Mouse (Mus musculus) hindbrain, postnatal 0 days (tissue): ENCODE results near the gene Bclaf3. TPM values are rescaled to one million over a fixed set of nuclear protein-coding genes. Genes with fewer than 3 reads are reported as not detected.
A peak's percentile ranks its signal among the peaks of the same experiment; 100 is the strongest.

Source experiments
- ATAC-seq: fragments of 200-750 bp; cut with Nextera tagmentation; 2 replicates; pipeline ENCODE4 v1.8.0; 2017; ENCODE audit warnings: mild to moderate bottlenecking, moderate TSS enrichment, moderate library complexity
- DNase-seq: peaks from one replicate; pipeline ENCODE4 v3.0.0-alpha.2; 2015; ENCODE audit warnings: low spot score
- H3K27ac ChIP-seq: fragments of 300-500 bp; sonication (generic); 2 replicates; pipeline ENCODE4 v1.5.1; 2014; ENCODE audit warnings: mild to moderate bottlenecking
- H3K27me3 ChIP-seq: fragments of 300-500 bp; sonication (generic); 2 replicates; pipeline ENCODE4 v1.6.1; 2014; ENCODE audit warnings: low read length, mixed read lengths; ENCODE audit not compliant: insufficient read depth
- H3K36me3 ChIP-seq: fragments of 300-500 bp; sonication (generic); 2 replicates; pipeline ENCODE4 v1.6.1; 2014; ENCODE audit warnings: low read length, mixed read lengths; ENCODE audit not compliant: insufficient read depth
- H3K4me1 ChIP-seq: fragments of 300-500 bp; sonication (generic); 2 replicates; pipeline ENCODE4 v1.6.1; 2014; ENCODE audit warnings: antibody characterized with exemption, low read length, mixed read lengths; ENCODE audit not compliant: insufficient read depth
- H3K4me2 ChIP-seq: fragments of 300-500 bp; sonication (generic); 2 replicates; pipeline ENCODE4 v1.6.1; 2014; ENCODE audit warnings: low read depth, mild to moderate bottlenecking, low read length, moderate library complexity, mixed read lengths
- H3K4me3 ChIP-seq: fragments of 300-500 bp; sonication (generic); 2 replicates; pipeline ENCODE4 v1.5.1; 2014; ENCODE audit warnings: low read length
- H3K9ac ChIP-seq: fragments of 300-500 bp; sonication (generic); replicated peaks from 2 replicates; pipeline ENCODE4 v1.6.1; 2014; ENCODE audit warnings: mild to moderate bottlenecking, low read length, moderate library complexity, mixed read lengths
- H3K9me3 ChIP-seq: fragments of 300-500 bp; sonication (generic); 2 replicates; pipeline ENCODE4 v1.6.1; 2016; ENCODE audit warnings: low read length, mixed read lengths
- CTCF ChIP-seq: IDR thresholded peaks from 2 replicates; pipeline ENCODE4 v1.5.1; 2016; ENCODE audit warnings: antibody characterized with exemption, control low read depth, low read depth
- WGBS: fragments of 180-500 bp; shearing (Covaris S2); extraction: QIAGEN DNeasy Blood & Tissue Kit; methylation state at CpG from one replicate; pipeline ENCODE4 v1.1.7; 2014; 5-methylcytosine and 5-hydroxymethylcytosine counted together
- polyA plus RNA-seq: library from polyadenylated mRNA; unstranded; fragments of >200 nt; fragmentation: Nextera tagmentation; extraction: Ambion mirVana; gene quantifications from 2 replicates; pipeline ENCODE4 v1.2.1, GENCODE M21; 2015
- total RNA-seq: library from RNA; depleted of rRNA; stranded (reverse); fragments of >200 nt; gene quantifications from 2 replicates; pipeline ENCODE4 v1.2.3, GENCODE M21; 2014

The Bclaf3 gene
- total and polyA plus RNA-seq, 2 experiments from 2014 or later, result 4.8 to 18.5 TPM

DNA sequence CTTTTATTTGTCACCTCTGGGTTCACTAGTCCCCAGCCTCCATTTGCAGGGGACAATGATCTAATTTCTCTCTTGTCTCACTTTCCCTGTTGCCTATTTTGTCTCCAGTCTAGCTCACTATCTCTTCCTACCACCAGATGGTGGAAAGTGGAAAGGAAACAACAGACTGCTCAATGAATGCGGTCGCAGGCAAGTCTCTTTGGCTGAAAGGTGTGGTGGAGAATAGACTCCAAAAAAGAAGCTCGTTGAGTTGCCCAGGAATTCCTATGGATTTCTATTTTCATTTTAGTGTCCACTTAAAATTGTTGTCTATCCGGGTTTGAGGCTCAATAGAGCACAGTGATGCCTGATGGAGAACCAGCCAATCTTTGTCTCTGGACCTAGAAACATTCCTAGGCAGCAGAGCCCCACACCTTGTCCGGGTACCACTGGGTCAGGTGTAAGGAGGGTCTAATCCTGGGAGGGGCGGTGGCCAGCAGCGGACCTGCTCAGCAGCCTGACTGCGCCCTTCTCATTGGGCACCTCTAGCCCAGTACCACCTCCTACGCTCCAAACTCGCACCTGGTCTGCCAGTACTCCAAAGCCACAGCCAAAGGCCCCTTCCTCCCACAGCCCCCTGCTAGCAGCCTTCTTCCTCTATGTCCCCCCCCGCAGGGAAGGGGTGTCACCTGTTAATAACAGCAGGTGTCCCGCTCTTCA, 99.9 kb downstream of the Bclaf3 start:
- H3K4me1 ChIP-seq, result no peaks in the 10 kb centered on the region
- peak; percentile 71 for TF ChIP-seq CTCF
- H3K27ac ChIP-seq, result peak overlapping the region; percentile 60; the same call in 1 of the 2 replicates
- 23% methylated on average over 12 of the region's 12 CpGs for whole genome bisulfite sequencing
- peak; percentile 69 for DNase-seq
- peak; percentile 72 for ATAC-seq
- no peaks in the 10 kb centered on the region for H3K9me3 ChIP-seq
- peak overlapping the region; percentile 56 for H3K4me3 ChIP-seq
- H3K9ac ChIP-seq, result peak overlapping the region; percentile 61
- no peaks in the 10 kb centered on the region for H3K36me3 ChIP-seq
- no peaks in the 10 kb centered on the region for H3K27me3 ChIP-seq
- peak overlapping the region; percentile 60 for H3K4me2 ChIP-seq

DNA sequence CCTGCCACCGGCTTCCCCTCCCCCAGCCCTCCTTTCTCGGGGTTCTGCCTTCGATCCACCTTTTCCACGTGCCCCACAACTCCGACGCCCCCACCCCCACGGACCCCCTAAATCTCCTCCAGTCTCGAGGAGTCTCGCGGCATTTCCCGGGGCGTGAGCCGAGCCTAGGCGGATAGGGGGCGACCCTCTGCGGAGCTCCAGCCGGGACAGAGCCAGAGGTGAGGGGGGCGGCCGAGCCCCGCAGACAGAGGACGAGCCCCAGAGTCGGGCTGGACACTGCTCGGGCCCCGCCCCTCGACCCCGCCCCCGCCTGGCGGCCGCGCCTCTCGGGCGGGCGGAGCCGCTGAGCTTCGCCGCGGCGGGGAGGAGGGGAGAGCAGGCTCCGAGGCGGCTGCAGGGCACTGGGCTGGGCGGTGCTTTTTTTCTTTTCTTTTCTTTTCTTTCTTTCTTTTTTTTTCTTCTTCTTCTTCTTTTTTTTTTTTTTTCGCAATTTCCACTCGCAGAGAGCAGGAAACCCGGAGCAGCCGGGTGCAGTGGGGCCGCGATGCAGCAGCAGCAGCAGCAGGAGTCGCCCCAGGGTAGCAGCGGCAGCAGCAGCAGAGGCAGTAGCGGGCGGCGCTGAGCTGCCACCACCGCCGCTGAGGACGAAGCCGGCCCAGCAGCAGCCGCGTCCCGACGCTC, 100.6 kb downstream of the Bclaf3 start, which contains the start of gene Sh3kbp1:
Sh3kbp1 (plus strand) TSS at position 366 of the 681 bp plus-strand sequence.
- peak; percentile 76 for DNase-seq
- WGBS, result 28% methylated on average over 49 of the region's 60 CpGs

DNA sequence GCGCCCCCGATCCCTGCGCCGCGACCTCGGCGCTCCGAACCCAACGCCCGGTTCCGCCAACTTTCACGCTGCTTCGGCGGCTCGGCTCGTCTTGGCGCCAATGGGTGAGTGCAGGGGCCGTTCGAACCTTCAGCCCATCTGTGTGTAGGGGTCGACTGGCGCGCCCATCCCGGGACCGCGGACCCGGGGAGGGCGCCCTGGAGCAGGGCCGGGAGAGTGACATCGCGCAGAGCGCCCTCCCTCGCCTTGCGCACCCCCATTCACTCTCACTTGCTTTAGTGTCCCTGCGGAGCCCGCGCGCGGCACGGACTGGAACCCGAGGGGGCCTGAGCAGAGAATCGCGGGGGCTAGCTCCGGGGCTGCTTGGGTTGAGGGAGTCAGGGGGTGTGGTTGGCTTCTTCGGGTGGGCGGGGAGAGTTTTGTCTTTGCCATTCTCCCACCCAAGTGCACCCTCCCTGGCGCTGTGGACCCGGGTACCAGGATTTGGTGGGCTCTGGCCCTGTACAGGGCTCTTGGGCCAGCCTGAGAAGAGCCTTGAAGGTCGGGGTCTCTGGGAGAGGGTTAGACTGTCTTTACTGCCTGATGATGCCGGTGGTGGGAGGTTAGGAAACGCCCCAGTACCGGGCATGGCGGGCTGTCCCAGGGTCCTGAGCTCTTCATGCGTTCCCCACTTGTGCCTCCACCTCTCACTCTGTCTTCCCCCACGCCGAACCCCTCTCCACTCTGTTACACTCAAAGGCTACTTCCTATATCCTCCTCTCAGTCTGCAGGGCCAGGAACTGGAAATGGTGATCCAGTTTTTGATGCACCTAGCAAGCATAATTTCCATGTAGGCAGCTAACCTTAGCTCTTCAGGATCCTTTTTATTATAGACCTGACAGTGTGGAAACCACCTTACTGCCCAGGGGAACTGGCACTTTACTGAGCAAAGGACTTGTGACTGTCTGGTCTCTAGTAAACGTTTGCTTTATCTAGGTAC, 101.4 kb downstream of the Bclaf3 start:
- Histone ChIP-seq H3K4me1 (no peaks in the 10 kb centered on the region), H3K36me3 (no peaks in the 10 kb centered on the region), H3K4me2 (peak overlapping the region; percentile 60), H3K27me3 (no peaks in the 10 kb centered on the region), H3K27ac (peak overlapping the region; percentile 60), H3K9ac (peak overlapping the region; percentile 61), H3K4me3 (peak overlapping the region; percentile 56), H3K9me3 (no peaks in the 10 kb centered on the region)
- DNase-seq, result peak; percentile 48
- WGBS, result 41% methylated on average over 51 of the region's 56 CpGs
- ATAC-seq, result peak; percentile 67
- no peak for TF ChIP-seq CTCF

More for the DNA sequence above, 100.6 kb downstream of the Bclaf3 start, which contains the start of gene Sh3kbp1:
- H3K9ac ChIP-seq, result peak within 1 kb of the TSS; percentile 61
- peak within 1 kb of the TSS; percentile 60 for H3K4me2 ChIP-seq
- H3K36me3 ChIP-seq, result no peaks in the 10 kb centered on the region
- H3K4me1 ChIP-seq, result no peaks in the 10 kb centered on the region
- ATAC-seq, result peak; percentile 90
- no peaks in the 10 kb centered on the region for H3K9me3 ChIP-seq
- no peak for TF ChIP-seq CTCF
- H3K4me3 ChIP-seq, result peak within 1 kb of the TSS; percentile 56
- no peaks in the 10 kb centered on the region for H3K27me3 ChIP-seq
- peak within 1 kb of the TSS; percentile 60 for H3K27ac ChIP-seq

DNA sequence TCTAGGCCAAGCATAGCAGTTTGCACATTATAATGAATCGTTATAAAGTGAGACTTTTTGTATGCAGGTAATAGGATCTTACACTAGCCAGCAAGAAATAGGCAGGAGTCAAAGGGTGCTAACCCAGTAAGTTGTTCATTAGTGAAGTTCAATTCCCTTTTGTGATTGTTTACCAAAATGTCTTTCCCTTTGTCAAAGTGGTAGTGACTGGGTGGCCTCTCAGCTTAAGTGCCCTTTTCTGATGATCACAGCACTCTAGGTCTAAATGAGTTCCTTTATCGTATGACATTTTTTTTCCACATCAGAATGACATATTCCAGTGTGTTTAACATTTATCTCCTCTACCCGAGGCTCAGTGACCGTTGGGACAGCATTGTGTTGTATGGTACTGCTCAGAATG, 102.1 kb downstream of the Bclaf3 start:
- DNase-seq, result no peak
- peak overlapping the region; percentile 56 for H3K4me3 ChIP-seq
- no peak for ATAC-seq
- no peaks in the 10 kb centered on the region for H3K36me3 ChIP-seq
- H3K27ac ChIP-seq, result no peak overlapping the region
- no peak for TF ChIP-seq CTCF
- no peaks in the 10 kb centered on the region for H3K9me3 ChIP-seq
- H3K4me1 ChIP-seq, result no peaks in the 10 kb centered on the region
- peak overlapping the region; percentile 61; the same call in 1 of the 2 replicates for H3K9ac ChIP-seq
- 47% methylated on average over 4 of the region's 4 CpGs for WGBS
- peak overlapping the region; percentile 60 for H3K4me2 ChIP-seq
- no peaks in the 10 kb centered on the region for H3K27me3 ChIP-seq

DNA sequence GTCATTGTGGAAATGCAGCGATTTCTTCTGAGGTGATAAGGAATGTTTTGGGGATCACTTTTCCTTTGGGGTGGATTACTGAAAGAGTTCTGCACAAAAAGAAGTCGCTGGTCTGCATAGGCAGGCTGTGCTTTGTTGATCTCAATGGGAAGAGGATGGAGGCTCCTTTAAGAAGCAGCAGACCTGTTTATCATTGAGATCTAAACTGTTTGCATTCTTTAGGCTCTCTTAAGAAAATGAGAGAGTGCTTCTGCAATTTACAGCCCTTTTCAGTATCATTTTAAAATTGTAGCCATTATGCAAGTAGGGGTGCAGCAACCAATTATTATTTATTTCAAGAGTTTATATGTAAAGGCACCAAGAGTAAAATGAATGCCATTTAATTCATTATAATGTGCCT, 102.7 kb downstream of the Bclaf3 start:
- WGBS, result 43% methylated on average over 2 of the region's 2 CpGs

DNA sequence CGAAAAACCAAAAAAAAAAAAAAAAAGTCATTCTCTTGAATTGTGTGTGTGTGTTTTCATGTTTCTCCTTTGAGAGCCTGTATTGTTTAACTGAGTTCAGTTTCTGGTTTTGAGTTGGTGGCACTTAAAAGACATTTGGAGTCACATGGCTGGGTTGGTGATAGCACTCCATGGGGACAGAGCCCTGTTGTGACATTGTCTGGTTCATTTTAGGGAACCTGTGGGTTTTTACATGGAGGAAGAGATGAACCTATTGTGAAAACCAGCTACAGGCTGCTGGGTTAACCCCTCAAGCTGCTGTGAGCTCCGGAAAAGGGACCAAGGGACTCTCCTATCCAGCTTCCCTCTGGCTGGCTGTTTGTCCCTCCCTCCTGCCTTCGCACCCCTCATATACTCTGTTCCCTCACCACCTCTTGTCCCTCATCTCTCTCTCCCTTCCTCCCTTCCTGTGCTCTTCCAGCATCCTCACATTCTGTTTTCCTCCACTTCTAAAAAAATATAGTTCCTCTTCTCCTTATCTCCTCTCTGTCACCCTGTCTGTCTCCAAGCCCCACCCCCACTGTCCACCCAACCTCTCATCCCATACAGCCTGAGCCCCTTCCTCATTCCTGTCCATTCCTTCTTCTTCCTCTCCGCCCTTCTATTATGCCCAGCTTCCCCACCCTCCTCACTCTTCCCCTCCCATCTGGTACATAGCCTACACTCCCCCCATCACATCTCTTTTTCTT, 112.2 kb downstream of the Bclaf3 start:
- DNase-seq (no peak), ATAC-seq (no peak)
- WGBS, result 82% methylated on average over 4 of the region's 4 CpGs
- H3K9me3 ChIP-seq, result no peaks in the 10 kb centered on the region
- H3K27ac ChIP-seq, result no peak overlapping the region
- H3K4me2 ChIP-seq, result no peak overlapping the region
- no peaks in the 10 kb centered on the region for H3K36me3 ChIP-seq
- H3K27me3 ChIP-seq, result no peaks in the 10 kb centered on the region
- no peaks in the 10 kb centered on the region for H3K4me1 ChIP-seq
- H3K4me3 ChIP-seq, result no peak overlapping the region
- TF ChIP-seq CTCF, result no peak
- H3K9ac ChIP-seq, result no peak overlapping the region

More for the DNA sequence above, 102.7 kb downstream of the Bclaf3 start:
- Histone ChIP-seq H3K4me2 (peak overlapping the region; percentile 60), H3K4me1 (no peaks in the 10 kb centered on the region), H3K9me3 (no peaks in the 10 kb centered on the region), H3K27ac (no peak overlapping the region), H3K36me3 (no peaks in the 10 kb centered on the region), H3K4me3 (peak overlapping the region; percentile 56), H3K27me3 (no peaks in the 10 kb centered on the region), H3K9ac (no peak overlapping the region)
- no peak for DNase-seq
- no peak for ATAC-seq
- TF ChIP-seq CTCF, result no peak
